Mouse (Mus musculus) ovary, postnatal 36 days (tissue): ENCODE results near the gene Gm17545.
"Not testable (repeated sequence)": the region's sequence is repeated elsewhere in the genome, so short reads cannot be mapped to it uniquely, and the experiment has no call there.

Source experiments
- DNase-seq: peaks from one replicate; pipeline ENCODE4 v3.0.0; 2022; ENCODE audit warnings: low spot score, mixed read lengths

Gm17545 gene

DNA sequence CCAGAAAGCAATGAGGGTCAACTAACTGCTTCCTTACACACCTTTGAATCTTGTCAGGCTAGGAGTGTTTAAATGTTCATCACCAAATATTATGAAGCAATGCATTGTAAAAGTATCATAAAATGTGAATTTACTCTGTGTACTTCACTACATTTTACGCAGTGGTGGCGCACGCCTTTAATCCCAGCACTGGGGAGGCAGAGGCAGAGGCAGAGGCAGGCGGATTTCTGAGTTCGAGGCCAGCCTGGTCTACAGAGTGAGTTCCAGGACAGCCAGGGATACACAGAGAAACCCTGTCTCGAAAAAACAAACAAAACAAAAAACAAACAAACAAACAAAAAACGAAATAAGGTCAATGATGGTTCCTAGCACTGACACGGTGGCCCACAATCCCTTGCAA is at the start of gene Gm17545:
Gm17545 (plus strand) TSS at position 301 of the 400 bp plus-strand sequence.
- DNase-seq, result not testable (repeated sequence)

DNA sequence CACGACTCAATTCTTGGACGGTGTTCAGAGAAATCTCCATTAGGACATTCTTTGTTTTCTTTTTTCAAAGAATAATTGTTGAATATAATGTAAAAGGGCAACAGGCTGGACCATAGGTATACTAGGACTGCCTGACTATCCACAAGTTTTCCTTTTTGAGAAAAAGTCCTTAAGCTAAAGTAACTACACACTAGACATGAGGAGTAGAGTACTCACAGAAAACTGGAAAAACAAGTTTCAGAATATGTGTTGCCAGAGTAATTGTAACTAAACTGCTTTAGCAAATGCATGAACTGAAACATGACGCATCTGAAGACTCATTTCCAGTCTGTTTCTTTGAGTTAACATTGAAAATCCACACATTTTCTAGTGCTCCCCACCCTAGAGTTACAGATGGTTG is 48.7 kb upstream of the Gm17545 start:
- DNase-seq, result no peak

- not testable (repeated sequence) for DNase-seq
These were observed 46.5 kb upstream of the Gm17545 start for GRCm38 (mm10) chr9:22407633-22408032.

DNA sequence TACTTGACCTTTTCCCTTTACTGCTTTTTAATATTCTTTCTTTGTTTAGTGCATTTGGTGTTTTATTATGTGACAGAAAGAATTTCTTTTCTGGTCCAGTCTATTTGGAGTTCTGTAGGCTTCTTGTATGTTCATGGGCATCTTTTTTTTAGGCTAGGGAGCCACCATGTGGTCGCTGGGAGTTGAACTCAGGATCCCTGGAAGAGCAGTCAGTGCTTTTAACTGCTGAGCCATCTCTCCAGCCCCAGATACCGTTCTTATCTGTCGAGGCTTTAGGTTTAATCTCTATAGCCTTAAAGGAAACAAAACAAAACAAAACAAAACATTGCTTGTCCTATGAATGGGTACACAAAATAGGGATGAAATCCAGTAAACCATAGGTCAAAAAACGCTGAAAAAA is 45.7 kb upstream of the Gm17545 start:
- not testable (repeated sequence) for DNase-seq

GRCm38 (mm10) chr9:22409501-22409900 is 44.6 kb upstream of the Gm17545 start:
- no peak for DNase-seq

GRCm38 (mm10) chr9:22411002-22411857 is 42.9 kb upstream of the Gm17545 start, which contains the start of gene 9530077C05Rik:
9530077C05Rik (plus strand) TSS chr9:22411513.
- peak; percentile 94 for DNase-seq

DNA sequence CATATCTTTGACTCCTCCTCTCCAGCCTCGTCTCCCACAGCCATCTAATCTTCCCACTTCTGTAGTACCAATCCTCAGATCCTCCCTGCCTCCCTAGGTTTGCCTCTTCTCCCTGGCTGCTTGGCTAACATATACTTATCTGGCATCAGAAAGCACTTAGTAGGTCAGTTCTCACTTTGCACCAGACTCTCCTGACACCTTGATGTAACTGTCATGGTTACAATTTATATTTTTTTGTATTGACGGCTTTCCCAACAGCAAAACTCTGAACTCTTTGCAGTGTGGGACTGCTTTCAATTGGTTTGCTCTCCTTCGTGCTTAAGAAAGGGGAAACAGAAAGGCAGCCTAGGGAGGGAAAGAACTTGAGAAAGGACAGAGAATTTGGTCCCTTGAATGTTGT is 37.9 kb upstream of the Gm17545 start:
- no peak for DNase-seq

GRCm38 (mm10) chr9:22417547-22417946 is 36.5 kb upstream of the Gm17545 start:
- no peak for DNase-seq

DNA sequence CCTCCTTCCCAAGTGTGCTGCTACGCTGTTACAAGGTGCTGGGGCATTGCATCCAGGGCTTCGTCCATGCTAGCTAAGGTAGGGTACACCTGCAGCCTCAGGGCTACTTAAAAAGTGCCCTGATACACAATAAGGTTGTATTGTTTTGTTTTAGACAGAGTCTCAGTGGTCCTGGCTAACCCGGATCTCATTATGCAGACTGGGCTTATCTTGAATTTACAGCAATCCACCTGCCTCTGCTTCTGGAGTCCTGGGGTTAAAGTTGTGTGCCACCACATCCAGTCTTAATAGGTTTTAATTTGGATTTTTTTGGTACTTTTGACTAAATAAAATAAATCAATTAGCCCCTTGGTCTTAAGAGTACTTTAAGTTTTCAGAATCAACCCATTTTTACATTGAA is 34.2 kb upstream of the Gm17545 start:
- no peak for DNase-seq

DNA sequence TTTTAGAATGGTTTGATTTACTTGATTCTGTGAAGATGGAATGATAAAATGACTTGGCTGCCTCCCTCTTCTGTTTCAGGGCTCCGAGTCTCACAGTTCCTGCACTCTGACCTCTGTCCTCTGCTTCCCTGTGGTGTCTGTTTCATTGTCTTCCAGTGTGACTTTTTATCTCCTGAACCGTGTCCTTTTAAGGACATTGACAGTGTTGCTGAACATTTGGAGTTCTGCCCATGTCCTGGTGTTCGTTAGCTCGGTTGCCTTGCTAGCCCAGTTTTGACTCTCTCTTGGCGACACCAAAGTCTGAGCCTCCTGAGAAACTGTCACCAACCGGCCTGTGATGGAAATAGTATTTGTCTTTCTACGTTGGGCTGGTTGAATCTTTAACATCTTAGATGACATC is 33.6 kb upstream of the Gm17545 start:
- no peak for DNase-seq

GRCm38 (mm10) chr9:22422559-22422958 is 31.5 kb upstream of the Gm17545 start:
- no peak for DNase-seq

- DNase-seq, result no peak
These were observed 30.6 kb upstream of the Gm17545 start for GRCm38 (mm10) chr9:22423507-22423906.

DNA sequence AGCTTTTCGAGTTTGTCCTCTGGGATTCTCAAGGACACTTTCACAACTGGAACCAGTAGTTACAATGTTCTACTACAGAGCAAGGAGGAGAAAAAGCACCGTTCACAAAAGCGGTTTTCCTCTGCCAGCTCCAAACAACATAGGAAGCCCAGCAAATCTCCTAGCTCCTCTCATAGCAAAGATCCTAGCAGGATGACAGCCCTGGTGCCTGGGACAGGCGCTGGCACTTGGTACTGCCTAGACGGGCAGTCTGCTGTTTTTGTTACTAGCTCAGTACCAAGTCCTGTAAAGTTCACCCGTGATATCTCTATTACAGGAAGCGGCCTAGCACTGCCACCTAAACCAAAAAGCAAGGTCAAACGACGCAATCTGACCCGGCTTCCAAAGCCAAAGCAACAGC is 29.9 kb upstream of the Gm17545 start:
- DNase-seq, result no peak

DNA sequence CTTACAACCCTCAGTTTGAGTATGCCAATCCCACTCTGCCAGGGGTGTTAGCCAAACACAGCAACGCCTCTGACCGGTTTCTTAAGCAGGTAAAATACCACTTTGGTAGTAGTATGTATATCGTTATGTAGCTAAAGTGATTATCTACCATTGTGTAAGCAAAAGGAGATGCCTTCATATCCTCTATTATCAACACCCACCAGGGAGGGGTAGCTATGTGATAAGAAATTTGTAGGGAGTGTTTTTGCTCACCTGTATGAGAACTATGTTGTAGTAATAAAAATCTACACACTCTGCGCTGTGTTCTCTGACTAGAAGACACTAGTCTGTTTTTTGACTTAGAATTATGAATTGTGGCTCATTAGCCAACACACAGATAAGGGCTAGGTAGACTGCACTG is 29.4 kb upstream of the Gm17545 start:
- no peak for DNase-seq

GRCm38 (mm10) chr9:22428028-22428665 is 25.9 kb upstream of the Gm17545 start:
- DNase-seq, result no peak

DNA sequence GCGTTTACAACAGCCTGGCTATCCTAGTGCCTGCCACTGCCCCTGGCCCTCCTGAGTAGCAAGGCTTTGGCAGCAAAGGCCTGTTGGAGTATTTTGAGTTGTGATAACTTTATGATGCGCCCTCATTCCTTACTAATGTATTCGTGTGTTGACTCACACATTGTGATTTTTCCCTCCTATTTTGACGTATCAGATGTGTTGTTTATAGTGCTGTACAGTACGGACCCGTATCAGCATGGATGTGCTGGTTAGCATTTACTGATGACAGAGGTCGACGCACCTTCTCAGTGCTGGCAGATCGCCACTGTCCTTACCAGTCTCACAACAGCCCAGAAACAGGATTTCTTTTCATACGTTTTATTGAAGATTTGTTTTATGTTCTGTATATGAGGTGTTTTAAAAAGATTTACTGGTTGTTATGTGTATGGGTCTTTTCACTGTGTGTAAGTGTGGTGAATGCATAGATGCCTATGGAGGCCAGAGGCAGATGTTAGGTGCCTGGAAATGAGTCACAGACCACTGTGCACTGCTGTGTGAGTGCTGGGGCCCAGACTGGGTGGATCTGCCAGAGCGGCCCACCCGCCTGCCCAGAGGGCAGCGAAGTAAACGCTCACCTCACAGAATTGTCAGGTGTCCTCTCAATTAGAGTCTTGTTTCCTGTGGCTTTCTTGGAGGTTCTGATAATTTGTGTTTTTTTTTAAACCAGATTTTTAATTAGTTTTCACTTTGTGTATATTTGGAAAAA is 25.3 kb upstream of the Gm17545 start:
- DNase-seq, result no peak

DNA sequence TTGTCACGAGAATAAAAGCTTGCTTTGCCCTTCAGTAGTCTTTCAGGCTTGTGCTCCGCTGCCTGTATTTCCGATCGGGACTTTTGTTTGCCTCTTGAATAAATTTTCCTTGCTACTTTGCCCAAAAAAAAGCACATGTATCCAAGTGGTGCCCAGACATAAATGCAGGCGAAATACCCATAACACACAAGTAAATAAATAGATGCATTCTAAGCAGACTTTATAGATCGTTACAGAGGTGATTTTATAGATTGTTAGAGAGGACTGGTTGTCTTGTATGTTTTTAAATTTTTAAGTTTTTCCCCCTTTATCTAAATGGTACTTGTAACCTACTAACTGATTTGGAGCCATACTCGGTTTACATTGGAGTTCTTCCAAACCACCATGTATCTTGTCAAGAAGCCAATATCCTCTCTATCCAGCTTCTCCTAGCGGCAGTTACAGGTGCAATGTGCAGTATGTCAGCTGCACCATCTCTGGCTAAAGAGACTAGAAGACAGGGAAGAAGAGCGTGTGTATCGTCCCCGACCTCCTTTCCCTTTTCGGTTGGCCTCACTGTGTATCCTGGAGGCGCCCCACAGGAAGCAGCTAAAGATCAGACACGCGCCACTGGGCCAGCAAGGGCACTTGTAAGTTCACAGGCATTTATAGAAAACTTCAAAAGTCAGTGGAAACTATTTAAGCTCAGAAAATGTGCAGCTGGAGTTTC is 24.4 kb upstream of the Gm17545 start:
- DNase-seq, result no peak

DNA sequence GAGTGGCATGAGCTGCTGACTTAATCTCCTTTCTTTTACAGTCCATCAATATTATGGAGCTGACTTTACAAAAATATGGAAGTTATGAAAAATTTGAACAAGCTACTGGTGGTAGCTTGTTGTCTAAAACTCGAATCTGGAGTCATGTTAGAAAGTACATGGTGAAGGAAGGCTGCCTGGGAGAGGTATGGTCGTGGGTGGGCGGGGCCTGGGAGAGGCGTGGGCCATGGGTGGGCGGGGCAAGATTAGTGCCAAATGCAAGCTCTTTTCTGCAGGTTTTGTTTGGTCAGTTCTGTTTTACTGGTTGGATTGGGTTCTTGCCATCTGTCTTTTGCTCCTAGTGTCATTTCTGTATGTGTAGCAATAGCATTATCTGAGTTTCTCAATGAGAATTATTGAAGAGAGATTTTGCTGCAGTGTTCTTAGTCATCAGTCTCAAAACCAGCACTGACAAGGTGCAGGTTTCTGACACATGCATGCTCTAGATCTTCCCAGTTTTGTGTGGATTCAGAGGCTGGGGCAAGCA is 23.7 kb upstream of the Gm17545 start:
- DNase-seq, result no peak

GRCm38 (mm10) chr9:22433221-22433620 is 20.9 kb upstream of the Gm17545 start:
- DNase-seq, result no peak

DNA sequence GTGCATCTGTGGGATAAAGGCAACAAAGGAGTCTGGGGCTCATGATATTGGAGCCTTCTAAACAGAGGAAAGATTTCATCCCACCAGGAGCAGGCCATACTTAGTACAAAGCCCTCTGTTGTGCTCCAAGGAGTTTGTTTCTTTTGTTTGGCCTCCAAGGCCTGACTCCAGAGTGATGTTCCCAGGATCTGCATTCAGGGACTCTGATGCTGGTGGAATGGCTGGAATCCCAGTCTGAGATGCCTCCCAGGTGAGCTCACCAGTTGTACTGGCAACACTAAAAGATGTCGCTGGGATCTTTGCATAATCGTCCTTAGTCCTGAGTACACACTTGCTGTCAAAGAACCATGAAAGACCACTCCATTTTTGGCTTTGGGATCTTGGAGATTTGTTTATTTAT is 20.0 kb upstream of the Gm17545 start:
- DNase-seq, result no peak

DNA sequence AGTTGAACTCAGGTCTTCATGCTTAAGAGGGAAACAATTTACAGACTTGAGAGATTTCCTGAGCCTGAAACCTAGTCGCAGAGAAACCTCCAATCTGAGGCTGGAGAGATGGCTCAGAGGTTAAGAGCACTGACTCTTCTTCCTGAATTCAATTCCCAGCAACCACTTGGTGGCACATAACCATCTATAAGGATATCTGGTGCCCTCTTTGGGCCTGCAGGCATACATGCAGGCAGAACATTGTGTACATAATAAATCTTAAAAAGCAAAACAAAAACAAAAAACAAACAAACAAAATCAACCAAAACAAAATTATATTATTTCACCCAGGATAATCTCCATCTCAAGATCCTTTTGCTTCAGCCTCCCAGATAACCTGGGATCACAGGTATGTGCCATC is 15.3 kb upstream of the Gm17545 start:
- DNase-seq, result no peak

- no peak for DNase-seq
These were observed 10.9 kb upstream of the Gm17545 start for GRCm38 (mm10) chr9:22443157-22443556.
